Mouse (Mus musculus) heart, postnatal 0 days (tissue): ENCODE data around the gene Xpc.

Source experiments
- CTCF ChIP-seq: IDR thresholded peaks from 2 replicates; pipeline ENCODE4 v1.5.1; 2016; ENCODE audit warnings: antibody characterized with exemption, control low read depth, low read depth
- EP300 ChIP-seq: IDR thresholded peaks from 2 replicates; pipeline ENCODE4 v1.6.1; 2016; ENCODE audit warnings: antibody characterized with exemption, low read depth

DNA sequence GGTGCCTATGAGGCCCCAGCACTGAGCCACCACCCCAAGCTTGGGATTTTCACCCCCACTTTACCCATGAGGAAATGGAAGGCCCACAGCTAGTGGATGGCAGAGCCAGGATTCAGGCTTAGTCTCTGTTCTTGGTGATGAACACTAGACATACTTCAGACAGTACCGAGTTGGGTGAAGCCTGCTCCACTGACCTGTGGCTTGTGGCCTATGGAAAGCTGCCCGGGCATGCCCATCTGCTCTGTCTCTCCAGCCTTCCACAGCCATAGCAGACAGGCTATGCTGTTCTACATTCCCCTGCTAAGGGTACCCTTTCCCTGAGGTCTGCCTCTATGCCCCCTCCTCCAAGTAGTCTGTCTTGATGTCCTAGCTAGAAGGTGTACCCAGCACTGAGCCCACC is 39.1 kb downstream of the Xpc start:
- TF ChIP-seq CTCF (no peak), EP300 (no peak)
